Mouse (Mus musculus) megakaryocyte progenitor cell, adult 5-6 weeks (primary cell): Measurements from ENCODE around the gene Ppp1r36. TPM values are rescaled to one million over a fixed set of nuclear protein-coding genes. Genes with fewer than 3 reads are reported as not detected.
A peak's percentile ranks its signal among the peaks of the same experiment; 100 is the strongest.

Source experiments
- ATAC-seq: replicated peaks from 2 replicates; pipeline ENCODE4 v1.8.0; 2016; ENCODE audit warnings: mild to moderate bottlenecking, moderate TSS enrichment, inconsistent platforms; ENCODE audit not compliant: poor library complexity
- total RNA-seq, 2 experiments: library from RNA; stranded (forward) in 1 of 2; stranded (reverse) in 1 of 2; fragments of 157-497, 149-512 nt in 1 of 2; fragments of 200-1000 nt in 1 of 2; gene quantifications; 2 replicates each; pipeline versions ENCODE4 v1.2.3 to v1.2.4; 2015 to 2017

Gene Ppp1r36
- 0.39 and 0.72 TPM in 2 replicates for total RNA-seq (2015)
- total RNA-seq (2017), result 0.24 TPM in 1 of 2 replicates, not detected in the other

DNA sequence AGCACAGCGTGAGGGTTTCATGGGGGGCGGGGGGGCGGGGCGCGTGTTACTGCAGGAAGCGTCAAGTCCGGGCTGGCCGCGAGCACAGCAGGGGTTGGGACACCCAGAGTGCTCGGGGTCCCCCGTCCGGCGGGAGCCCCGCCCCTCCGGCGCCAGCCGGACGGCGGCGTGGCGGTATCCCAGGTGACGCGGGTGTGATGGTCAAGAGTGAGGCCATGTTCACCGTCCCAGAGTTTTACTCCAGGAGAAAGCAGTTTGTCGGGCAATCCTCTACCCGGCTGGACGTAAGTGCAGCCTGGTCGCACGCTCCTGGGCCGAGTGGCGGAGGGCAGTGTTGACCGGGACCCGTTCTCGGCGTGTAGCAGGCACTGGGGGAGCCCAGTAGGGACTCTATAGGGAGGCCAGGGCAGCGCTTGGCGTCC, at the start of gene Ppp1r36:
Gene Ppp1r36 (plus strand): TSS at position 106 of the 422 bp plus-strand sequence.
- ATAC-seq, result peak; percentile 39

GRCm38 (mm10) chr12:76368201-76368789, 49.0 kb upstream of the Ppp1r36 start:
- ATAC-seq, result no peak

DNA sequence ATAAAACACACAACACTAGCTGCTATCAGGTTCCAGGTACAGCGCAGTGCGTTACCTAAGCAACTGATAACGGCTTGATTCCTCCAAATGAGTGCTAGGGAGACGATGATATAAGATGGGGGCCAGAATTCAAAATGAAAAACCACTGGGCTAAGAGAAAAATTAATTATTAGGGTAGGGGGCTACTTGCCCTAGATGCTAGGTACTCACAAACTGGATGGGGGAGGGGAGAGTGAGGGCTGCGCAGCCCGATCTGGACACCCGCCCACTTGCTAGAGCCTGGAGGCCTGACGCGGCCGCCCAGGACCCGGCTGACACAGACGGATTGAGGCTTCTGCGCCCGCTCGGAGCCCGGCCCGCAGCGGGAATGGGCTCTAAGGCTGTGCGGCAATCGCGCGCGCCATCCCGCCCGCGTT, 48.5 kb upstream of the Ppp1r36 start:
- 0 out of 2 replicates have a peak, but pooled peaks have one; percentile 3 for ATAC-seq

GRCm38 (mm10) chr12:76369206-76369977, 47.9 kb upstream of the Ppp1r36 start, which contains the start of gene Zbtb25:
TSS of gene Zbtb25 (minus strand) at chr12:76369602.
- ATAC-seq, result peak; percentile 33

DNA sequence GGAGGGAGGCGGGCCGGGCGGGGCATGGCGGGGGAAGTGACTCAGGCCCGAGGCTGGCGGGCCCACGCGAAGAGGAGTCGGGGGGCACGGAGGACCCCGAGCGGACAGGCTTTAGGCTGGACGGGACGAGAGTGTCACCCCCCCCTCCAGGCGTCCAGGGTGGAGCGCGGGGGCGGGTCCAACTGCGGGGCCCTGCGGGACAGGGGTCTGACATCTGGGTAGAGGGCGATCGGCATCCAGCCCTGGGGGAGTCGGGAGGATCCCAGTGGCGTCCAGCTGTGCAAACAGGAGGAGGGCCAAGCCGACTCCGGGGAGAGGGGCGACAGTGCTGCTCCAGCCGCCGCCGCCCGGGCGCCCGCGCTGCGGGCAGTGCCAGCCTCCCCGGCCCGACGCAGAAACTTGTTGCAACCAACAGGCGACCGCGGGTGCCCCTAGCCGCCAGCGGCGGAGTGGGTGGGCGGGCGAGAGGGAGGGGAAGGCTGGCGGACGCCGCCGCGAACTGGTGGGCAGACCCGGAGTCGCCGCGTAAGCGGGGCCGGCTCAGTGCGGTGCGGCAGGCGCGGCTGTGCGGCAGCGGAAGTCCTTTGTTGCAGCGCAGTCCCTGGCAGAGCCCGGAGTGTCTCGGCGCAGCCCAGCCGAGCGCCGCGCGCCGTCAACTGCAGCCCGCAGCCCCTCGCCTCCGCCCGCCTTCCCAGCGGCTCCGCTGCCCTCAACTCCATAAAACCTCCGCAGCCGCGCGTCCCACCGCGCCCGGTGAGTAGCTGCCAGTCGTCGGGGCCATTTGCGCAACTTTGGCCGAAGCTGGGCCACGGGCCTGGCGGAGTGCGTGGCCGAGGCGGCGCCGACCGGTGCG, 47.1 kb upstream of the Ppp1r36 start, which contains the start of gene Zbtb1:
Gene Zbtb1 (plus strand): TSS at position 289 of the 853 bp plus-strand sequence.
- peak; percentile 33 for ATAC-seq

DNA sequence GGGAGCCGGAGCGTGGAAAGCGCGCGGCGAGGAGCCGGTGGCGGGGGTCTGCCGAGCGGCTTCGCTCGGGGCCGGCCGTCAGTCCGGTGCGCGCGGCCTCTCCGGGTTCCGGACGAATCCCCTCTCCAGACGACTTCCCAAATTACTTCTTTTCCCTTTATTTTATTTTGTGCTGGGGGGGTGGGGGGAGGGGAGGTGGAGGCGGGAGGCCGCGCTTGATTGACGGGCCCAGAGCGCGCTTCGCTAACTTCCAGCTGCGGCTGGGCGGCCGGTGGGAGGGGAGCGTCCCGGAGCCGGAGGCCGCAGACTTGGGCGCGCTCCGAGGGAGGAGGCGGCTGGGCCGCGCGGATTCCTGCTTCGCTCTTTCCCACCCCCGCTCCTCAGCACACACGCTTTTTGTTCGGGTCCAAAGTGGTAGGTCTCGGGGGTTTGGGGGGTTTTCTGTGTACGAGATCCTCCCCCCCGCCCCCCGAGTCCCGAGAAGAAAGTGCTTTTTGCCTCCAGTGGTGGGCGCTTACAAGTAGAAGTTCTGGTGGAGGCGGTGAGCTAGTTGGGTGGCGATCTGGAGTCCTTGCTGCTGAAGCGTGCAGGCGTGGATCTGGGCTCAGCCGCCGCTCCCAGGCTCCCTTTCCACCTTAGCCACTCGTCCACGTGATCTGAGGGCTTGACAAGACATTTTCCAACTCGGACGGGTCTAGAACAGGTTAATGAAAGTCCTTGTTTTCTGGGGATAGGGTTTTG, 46.3 kb upstream of the Ppp1r36 start:
- peak; percentile 26 for ATAC-seq

- no peak for ATAC-seq
These were observed 45.3 kb upstream of the Ppp1r36 start for GRCm38 (mm10) chr12:76372046-76372445.

- no peak for ATAC-seq
These were observed 44.2 kb upstream of the Ppp1r36 start for GRCm38 (mm10) chr12:76372881-76373818.

DNA sequence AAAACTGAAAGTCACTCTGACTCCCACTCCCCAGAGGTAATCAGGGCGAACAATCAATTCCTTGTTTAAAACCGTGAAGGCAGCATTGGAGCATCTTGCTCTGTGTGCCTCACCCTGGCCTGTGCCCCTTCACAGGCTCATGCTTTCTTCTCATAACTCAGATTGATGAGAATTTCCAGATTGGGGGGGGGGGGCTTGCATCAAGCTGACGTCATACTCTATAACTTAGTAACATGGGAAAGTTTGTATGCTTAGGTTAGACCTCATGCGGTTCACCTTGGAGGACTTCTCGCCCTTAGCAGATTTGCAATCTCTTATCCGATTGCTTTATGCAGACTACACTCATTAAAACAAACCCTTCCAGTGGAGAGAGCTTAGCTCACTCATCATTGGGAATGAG, 43.3 kb upstream of the Ppp1r36 start:
- ATAC-seq, result no peak

DNA sequence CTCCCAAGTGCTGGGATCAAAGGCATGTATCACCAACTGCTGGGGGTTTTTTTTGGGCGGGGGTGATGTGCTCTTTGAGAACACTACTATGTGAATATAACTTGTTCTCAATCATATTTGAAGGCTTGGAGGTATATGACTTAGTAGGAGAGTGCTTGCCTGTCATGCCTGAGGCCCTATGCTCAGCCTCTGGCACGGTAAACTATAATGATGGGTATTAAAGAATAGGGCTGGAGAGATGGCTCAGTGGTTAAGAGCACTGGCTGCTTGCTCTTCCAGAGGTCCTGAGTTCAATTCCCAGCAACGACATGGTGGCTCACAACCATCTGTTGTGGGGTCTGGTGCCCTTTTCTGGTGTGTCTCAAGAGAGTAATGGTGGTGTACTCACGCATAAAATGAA, 42.4 kb upstream of the Ppp1r36 start:
- ATAC-seq, result no peak

DNA sequence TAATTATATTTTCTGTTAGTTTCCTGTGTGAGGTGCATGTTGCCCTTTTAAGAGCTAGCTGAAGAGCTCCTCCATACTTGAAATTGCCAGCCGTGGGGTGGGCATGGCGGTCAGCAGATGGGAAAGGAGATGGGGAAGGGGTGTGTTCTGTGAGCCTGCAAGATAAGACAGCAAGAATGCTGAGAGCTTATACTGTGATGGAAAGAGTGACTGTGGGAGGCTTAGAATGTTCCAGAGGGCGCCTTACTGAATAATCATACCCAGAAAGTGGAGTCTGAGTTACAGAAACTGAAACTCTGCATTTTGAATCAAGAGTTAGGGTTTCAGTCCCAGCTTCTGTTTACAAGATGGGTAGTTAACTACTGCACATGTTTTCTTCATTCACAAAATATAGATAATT, 41.8 kb upstream of the Ppp1r36 start:
- ATAC-seq, result peak; percentile 49

DNA sequence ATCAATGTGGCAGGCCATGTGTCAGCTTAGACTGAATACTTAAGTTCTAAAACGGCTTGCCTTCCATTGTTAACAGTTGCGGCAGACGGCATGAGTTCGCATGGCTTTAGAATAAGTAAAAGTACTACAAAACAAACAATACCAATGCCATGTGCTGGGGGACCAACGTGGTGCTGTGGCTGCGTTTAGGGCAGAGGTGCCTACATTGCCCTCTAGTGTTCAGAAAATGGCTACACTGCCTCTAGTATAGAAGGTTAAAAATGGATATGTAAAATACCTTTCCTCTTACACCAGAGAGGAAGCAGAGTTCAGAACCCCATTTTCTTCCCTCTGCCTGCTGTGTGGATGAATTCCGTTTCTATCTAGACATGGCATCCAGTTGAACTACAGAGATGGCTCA, 40.7 kb upstream of the Ppp1r36 start:
- ATAC-seq, result peak; percentile 68

DNA sequence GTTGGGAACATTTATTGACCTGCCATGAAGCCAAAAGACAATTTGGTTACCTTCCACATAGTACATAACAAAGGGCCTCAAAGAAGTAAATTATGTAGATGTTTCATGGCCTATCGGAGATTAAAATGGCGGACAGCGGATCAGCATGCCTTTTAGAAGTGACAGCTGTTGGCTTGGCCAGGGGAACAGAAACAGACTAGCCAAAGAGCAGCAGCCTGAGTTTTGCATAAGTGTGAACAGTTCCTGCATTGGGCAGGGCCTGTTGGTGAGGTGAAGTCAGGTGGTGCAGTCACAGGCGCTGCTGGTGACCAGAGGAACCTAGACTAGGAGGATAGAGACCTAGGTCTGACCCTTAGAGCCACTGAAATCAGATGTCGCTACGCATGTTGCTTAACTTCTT, 40.3 kb upstream of the Ppp1r36 start:
- peak; percentile 51 for ATAC-seq

DNA sequence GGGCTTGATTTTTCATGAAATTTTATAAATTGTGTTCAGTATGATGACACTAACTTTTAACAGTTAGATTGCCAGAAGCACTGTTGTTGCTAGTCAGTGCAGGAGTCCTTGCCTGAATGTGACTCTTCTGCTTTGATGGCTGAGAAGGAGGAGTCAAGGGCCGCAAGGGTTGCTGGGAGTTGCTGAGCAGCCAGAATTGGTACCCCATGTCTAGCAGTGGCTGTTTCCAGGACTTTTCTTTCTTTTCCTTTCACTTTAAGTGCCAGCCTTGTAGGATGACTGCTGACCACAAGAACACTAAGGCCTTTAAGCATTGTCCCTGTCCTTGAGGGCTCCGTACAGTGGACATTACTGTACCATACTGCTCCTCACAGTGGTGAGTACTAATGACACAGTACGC, 39.6 kb upstream of the Ppp1r36 start:
- no peak for ATAC-seq

DNA sequence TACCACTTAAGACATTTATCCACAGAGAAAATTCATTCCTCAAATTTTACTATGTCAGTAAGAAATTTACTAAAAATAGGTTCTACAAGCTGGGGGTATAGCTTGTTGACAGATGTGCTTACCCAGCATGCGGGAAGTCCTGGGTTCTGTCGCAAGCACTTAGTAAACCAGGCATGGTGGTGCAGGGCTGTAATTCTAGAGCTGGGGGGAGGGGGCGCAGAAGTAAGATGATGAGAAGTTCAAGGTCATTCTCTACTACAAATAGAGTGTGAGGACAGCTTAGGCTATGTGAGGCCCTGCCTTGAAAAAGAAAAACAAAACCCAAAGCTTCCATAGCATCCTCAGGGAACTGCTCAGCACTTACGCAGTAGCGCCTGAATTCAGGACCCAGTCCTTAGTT, 38.8 kb upstream of the Ppp1r36 start:
- no peak for ATAC-seq

- no peak for ATAC-seq
These were observed 37.2 kb upstream of the Ppp1r36 start for GRCm38 (mm10) chr12:76380151-76380550.

GRCm38 (mm10) chr12:76385342-76385741, 32.0 kb upstream of the Ppp1r36 start:
- ATAC-seq, result no peak

DNA sequence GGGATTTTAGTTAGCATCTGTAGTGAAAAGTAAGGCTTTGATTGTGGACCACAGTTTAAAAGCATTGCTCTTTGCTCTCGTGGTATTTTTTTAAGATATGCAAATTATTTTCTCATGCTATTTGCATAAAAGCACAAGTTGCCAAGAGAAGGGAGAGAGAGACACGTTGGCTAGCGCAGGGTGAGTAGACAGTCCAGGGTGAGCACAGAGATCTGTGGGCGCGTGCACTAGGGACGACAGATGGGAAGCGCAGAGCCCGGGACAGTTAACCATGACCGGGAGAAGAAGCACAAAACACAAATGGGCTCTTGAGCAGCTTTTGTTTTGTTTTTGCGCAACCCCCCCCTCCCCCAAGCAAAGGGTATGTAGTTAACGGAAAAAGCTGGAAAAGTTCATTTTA, 28.5 kb upstream of the Ppp1r36 start:
- ATAC-seq, result no peak

DNA sequence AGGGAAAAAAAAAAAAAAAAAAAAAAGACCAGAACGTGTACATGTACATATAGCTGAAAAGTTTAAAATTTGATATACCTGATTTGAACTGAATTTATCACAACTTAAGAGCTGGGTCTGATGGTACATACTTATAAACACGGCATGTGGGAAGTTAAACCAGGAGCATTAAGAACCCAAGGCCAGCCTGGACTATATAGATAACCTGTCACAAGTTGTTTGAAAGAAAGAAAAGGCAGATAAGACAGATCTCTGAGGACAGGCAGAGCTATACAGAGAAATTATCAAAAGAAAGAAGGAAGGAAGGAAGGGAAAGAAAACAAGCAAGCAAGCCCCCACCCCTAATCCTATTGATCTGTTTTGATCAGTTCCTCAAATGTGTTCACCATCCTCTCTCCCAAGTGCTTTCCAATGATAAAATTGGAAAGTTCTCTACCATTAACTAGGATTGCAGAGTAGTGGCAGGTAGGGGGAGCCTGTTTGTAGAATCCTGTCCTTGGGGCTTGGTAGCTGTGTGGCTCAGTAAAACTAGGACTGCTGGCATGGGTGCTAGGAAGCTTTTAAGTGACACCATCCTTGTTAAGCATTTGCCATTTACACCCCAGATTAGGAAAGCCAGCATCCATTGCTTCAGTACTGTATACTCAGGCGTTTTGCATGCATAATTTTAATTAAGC, 25.6 kb upstream of the Ppp1r36 start:
- peak; percentile 92 for ATAC-seq
